Mouse (Mus musculus): ENCODE results near the gene Dusp19. TPM values are rescaled to one million over a fixed set of nuclear protein-coding genes. Genes with fewer than 3 reads are reported as not detected.
A peak's percentile ranks its signal among the peaks of the same experiment; 100 is the strongest.

Dusp19 gene
- total RNA-seq (2015), result 4.6 and 4.7 TPM in 2 replicates
- 1.8 and 3.1 TPM in 2 replicates for total RNA-seq (2017)

DNA sequence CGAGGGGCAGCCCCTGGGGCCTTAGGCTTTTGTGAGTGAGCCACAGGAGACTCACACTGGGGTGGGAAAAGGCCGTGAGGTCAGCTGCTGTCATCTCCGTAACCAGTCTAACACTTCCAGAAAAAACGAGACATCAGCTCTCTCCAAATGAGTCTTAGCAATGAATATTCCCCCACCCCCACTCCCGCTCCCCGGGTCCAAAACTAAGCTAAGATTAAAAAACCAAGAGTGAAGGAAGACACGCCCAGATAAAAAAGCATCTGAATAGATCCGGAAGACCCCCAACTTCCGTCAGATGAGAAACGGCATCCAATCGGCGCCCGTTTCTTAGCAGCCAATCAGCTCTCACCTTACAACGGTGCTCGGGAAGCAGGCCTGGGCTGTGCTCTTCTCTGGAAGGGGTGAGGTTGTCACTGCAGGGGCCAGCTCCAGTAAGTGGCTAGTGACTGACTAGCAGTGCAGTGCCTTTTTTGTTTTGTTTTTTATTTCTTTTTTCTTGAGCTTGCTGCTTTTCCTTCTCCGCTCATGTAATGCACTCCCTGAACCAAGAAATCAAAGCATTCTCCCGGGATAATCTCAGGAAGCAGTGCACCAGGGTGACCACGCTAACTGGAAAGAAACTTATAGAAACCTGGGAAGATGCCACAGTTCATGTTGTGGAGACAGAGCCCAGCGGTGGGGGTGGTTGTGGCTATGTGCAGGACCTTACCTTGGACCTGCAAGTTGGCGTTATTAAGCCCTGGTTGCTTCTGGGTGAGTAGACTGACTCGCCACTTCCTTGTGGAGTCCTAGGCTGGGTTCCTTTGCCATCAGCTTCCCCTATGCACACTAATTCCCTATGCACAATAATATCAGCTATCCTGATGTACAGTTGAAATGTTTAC is at the start of gene Dusp19, which contains the start of gene Nup35:
TSS of gene Dusp19 (plus strand) at position 192 of the 884 bp plus-strand sequence.
TSS of gene Nup35 (plus strand) at position 383 of the 884 bp plus-strand sequence.
- ATAC-seq (ENCODE audit: poor library complexity, severe bottlenecking), result peak; percentile 95

DNA sequence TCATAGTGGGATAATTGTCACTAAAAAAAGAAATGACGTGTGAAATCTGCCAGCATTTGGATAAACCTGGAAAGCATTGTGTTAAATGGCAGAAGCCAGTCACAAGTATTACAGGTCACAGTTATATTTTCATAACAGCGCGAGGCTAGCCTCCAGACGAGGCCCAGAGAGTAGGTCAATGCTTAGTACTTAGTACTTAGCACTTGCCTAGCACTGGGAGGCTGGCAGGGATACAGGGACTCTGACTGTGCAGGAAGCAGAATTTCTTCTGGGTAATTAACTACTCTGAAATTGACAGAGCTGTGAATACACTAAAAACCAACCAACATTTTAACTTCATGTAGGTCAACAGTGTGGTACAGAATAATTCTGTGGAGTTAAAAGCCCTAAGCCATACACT is 49.4 kb upstream of the Dusp19 start:
- ATAC-seq (ENCODE audit: poor library complexity, severe bottlenecking), result no peak

DNA sequence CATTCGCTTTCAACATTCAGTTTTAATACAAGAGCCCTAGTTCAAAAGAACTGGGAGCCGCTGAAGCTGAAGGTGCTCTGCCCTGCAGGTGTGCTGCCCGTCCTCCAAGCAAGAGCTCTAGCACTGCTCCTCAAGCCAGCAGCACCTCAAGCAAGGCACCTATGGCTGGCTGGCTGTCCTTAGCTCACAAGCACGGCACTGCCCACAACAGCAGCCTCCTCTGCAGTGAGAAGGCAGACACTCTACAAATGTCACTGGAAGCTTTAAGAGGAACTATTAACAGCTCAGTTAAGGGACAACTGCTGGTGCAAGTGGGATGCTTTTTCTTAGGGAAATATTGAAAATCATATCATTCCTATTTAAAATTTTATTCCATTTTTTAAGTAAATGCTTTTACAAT is 46.2 kb upstream of the Dusp19 start:
- ATAC-seq (ENCODE audit: poor library complexity, severe bottlenecking), result no peak

DNA sequence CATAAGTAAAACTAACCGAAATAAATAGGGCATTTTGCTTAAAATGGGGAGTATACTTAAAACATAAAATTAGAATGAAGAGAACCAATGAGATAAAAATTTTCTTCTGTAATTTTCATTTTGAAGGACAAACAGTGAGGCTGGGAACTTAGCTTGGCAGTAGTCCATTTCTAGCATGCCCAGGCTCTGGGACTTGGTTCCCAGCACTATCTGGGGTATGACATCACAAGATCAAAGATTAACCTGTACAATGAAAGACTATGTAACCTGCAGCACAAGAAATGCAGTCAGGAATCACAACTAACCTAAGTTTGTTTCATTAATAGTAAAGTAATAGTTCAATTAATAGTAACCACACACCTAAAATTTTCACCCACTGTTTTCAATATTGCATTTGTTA is 39.6 kb upstream of the Dusp19 start:
- ATAC-seq (ENCODE audit: poor library complexity, severe bottlenecking), result no peak

DNA sequence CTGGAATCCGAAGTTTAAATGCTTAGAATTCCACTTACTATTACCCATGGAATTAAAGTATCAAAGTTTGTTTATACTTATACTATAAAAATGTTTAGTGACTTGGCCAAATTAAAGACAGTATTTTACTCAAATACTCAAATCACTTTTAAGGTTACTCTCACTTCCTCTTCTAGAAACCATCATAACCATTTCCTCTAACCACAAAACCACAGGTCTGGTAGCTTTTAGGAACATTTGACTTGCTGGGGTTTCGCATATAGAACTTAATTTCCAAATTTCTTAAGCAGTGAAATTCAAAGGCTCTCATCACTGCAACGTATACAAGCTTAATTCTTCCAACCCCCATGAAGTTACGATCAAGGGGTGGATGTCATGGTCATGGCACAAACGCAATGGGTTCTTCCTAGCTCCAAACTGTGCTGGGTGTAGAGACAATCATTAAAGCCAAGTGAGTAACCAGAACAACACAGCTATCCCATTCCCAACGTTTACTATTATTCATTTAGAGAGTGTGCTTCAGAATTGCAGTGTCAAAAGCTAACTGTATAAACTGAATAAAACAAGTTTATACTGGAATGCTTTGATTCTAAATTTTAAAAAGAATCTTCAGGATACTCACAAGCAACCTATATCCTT is 37.5 kb upstream of the Dusp19 start:
- peak; percentile 68 for ATAC-seq (ENCODE audit: poor library complexity, severe bottlenecking)

DNA sequence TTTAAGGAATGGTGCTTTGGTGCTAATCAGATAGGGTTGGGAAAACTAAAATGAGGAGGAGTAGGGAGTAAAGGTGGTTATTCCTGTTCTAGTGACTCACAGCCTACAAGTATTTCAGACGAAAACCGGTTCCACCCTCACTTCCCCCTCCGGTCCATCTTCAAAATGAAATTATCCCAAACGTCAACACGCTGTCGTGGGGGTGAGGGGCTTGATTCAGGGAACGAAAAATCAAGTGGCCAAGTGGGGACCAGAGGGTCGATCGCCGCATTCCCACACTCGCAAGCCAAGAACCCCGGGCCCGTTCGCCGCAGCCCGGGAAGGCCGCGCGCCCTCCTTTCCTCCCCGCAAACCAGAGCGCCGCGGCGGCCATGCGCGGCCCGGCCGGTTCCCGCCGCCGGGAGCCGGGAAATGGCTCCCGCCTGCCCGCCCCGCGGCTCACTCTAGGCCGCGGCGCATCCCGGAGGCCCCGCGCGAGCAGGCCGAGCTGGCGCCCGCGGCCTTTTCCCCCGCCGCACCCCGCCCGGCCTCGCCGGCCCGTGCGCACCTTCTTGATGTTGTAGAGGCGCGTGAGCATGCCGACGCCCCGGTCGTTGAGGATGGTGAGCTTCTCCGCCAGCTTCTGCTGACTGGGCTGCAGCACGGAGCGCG is 36.4 kb upstream of the Dusp19 start:
- ATAC-seq (ENCODE audit: poor library complexity, severe bottlenecking), result peak; percentile 11

DNA sequence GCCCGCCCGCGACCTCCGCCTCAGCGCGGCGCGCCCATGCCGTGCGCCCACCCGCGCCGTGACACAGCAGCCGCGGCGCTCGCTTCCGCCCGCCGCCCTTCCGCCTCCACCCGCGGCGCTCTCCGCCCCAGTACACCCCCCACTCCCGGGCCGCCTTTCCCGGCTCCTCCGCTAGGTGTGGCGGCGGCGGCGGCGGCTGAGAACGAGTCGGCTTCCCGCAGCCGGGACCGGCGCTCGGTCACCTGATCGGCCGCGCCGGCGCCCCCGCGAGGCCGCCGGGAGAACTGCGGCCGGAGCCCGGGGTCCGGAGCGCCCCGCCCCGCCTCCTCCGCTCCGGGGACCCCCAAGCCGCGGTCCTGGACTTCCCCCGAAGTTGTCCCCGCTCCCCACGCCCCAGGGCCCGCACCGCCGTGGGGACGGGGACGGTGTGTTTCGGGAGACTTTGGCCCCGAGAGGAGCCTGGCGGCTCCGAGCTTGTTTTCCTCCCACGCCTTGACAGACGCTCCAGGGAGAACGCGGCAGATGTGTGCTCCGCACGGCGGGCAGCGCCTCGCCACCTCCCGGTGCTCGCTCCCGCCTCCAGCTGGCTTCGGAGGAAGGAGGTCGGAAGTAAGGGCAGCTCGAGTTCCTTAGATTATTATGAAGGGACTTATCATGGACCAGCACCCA is 35.7 kb upstream of the Dusp19 start, which contains the start of gene Nckap1:
TSS of gene Nckap1 (minus strand) at position 338 of the 669 bp plus-strand sequence.
- peak; percentile 66 for ATAC-seq (ENCODE audit: poor library complexity, severe bottlenecking)

DNA sequence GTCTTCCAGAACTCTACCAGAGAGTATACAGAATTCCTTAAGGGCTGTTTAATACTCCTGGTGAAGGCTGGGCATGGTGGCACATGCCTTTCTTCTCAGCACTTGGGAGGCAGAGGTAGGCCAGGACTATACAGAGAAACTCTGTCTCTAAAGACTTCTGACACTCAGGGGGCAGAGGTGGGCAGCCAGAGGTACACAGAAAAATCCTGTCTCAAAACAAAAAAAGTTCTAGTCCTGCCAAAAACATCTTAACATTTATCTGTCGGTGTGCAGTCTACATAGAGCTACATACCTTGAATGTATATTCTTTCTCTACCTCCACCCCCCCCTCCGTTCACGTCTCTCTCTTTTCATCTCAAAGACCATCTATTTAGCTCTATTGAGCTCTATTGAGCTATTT is 34.5 kb upstream of the Dusp19 start:
- ATAC-seq (ENCODE audit: poor library complexity, severe bottlenecking), result no peak

DNA sequence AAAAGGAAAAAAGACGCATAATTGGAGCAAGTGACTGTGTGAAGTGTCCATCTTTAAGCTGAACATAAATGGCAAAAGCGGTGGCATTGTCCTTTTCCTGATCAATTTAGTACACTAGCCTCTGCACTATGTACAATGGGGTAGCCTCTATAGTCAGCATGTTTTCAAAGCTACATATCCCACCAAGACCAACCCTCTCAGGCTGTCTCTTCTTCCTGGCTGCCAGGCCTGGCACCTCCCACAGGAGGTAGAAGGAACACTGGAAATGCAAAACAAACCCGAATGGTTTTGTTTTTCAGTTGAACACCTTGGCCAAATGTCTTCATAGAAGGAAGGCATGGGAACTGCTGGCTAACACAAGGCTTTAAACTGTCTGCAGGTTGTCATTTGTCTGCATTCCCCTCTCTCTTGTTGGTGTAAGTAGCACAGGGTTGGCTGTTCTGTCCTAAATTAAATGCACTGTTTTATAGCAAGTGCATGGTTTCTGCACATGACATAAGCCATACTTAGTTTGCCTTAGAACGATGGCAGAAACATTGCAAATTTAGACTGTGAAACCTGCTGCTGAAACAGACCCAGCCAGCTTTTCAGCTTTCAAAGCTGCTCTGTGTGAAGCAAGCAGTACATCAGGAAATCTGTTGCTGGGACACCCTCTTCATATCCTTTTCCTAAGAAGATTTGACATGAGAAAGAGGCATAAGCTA is 22.5 kb upstream of the Dusp19 start:
- ATAC-seq (ENCODE audit: poor library complexity, severe bottlenecking), result no peak

DNA sequence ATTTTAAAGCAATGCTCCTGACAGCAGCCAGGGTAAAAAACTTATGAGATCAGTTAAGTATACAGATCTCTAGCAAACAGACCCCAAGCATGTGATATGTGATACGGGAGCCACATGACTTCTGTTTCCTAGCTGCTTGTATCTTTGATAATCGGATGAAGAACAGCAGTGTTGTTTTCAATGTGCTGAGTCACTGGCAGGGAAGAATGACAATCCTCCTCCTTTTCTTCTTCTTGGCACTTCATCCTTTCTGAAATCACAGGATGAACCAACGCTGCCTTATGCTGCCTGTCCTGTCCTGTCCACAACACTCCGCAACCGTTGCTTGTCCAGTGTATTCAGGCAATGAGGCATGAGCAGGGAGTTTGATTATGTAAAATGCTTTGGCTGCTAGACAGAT is 19.9 kb upstream of the Dusp19 start:
- no peak for ATAC-seq (ENCODE audit: poor library complexity, severe bottlenecking)

DNA sequence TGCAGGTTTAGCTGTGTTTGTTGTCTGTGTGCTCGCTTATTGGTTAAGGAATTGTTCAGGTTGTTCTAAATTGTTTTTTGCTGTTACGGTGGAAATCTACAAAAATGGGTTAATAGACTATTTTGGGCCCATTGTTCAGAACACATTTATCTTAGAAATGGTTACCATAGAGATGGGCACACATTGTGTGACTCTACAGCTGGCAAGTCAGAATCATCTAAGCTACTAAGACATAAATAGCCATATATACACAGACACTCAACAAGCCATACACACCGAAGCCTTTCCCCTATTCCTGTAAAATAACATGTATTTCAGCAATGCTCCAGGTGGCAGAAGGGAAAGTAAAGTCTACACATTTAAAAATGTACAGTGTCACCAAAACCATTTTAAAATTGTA is 17.0 kb upstream of the Dusp19 start:
- ATAC-seq (ENCODE audit: poor library complexity, severe bottlenecking), result no peak

DNA sequence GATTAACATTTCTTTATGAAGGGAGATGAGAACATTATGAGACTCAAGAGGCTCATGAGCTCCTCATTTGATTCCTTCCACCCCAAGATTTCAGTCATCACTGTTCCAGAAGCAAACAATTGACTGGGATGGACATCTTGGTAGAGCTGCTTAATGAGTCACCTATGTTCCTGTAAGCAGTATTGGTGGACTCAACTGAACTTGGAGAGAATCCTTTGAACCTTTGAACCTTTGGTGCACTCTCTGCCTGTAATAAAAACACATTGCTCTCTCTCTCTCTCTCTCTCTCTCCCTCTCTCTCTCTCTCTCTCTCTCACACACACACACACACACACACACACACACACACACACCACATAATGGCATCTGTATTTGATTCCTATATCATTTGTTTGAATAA is 16.2 kb upstream of the Dusp19 start:
- no peak for ATAC-seq (ENCODE audit: poor library complexity, severe bottlenecking)

DNA sequence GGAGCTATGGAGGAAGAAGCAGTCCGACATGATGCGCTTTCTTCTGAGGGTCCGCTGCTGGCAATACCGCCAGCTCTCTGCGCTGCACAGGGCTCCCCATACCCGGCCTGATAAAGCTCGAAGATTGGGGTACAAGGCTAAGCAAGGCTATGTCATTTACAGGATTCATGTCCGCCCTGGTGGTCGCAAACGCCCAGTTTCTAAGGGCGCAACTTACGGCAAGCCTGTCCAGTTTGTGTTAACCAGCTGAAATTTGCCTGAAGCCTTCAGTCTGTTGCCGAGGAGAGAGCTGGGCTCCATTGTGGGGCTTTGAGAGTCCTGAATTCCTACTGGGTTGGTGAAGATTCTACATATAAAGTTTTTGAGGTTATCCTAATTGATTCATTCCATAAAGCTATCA is 14.1 kb upstream of the Dusp19 start:
- no peak for ATAC-seq (ENCODE audit: poor library complexity, severe bottlenecking)

DNA sequence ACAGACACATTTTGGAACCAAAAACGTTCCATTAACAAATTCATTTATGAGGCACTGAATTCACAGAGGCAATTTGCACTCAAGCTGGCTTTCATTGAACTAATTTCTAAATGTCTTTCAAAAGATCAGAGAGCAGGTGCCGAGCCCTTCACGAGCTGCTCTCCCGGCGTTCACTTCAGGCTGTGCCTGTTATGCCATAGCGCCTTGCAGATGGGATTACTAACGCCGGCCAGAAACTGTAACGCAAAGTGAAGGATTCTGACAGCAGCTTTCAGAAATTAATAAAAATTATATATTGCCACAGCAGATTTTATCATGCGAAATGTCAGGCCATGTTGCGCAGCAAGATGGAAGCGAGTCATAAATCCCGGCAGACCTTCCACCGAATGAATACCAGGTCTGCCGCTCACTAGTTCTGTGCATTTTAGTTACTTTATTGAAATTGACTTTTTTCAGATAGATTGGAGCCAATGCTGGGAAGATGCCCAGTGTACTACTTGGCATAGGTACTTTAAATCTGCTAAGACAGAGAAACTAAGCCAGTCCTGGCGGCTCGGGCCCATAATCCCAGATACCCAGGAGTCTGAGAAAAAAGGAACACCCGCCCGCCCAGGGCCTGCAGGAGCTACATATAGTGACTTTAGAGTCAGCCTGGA is 12.9 kb upstream of the Dusp19 start:
- no peak for ATAC-seq (ENCODE audit: poor library complexity, severe bottlenecking)

DNA sequence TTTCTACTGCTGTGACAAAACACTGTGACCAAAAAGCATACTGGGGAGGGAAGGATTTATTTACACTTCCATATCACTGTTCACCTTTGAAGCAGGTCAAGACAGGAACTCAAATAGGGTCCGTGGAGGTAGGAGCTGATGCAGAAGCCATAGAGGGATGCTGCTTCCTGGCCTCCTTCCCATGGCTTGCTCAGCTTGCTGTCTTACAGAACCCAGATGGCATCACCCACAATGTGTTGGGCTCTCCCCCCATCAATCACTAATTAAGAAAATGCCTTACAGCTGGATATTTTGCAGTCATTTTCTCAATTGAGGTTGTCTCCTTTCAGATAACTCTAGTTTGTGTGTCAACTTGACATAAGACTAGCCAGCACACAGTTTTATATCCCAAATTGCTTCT is 4.6 kb upstream of the Dusp19 start:
- no peak for ATAC-seq (ENCODE audit: poor library complexity, severe bottlenecking)

DNA sequence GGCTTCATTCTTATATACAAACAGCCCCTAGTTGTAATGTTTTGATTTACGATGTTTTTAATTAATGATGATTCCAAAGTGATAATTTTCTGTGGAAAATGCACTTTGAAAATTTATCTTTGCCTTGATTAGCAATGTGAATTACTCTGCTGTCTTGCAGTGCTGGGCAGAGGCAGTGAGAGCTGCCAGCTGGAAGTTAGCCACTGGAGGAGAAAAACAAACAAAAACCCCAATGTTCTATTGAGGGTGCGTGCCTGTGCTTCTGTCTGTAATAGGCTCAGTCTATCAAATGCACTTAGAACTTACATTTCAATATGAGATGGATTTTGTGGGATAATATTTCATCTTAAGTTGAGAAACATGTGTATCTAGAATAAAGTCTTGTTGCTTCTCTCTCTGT is 4.0 kb upstream of the Dusp19 start:
- ATAC-seq (ENCODE audit: poor library complexity, severe bottlenecking), result no peak

DNA sequence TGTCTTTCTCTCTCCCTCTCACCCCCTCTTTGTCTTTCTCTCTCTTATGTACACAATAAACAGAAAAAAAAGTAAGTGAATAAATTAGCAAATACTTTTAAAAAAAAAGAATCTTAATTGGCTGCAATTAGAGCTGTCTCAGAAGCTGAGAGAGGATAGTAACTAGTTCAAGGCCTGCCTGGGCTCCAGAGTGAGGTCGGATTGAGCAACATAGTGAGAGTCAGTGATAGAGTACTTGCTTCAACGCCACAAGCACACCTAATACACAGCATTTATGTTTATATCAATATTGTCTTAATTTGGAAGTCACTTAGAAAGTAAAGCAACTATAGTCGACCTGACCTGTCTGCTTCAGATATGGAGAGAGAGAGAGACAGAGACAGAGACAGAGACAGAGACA is 2.1 kb downstream of the Dusp19 start:
- no peak for ATAC-seq (ENCODE audit: poor library complexity, severe bottlenecking)

DNA sequence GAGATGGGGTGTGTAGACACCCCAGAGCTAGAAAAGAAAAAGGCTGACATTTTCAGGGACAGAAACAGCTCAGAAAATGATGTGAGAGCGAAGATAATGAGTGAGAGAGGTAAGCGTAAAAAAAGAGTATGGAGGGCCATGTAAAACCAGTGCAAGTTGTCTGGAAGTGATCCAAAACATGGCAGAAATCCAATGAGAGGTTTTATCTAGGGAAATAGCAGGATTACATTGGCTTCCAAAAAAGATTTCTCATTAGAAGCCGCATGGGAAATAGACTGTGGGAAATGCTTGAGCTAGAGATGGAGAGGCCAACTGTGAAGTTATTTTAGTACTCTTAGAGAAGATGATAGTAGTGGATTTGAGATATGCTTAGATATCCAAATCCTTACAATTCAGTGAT is 5.1 kb downstream of the Dusp19 start:
- ATAC-seq (ENCODE audit: poor library complexity, severe bottlenecking), result no peak

DNA sequence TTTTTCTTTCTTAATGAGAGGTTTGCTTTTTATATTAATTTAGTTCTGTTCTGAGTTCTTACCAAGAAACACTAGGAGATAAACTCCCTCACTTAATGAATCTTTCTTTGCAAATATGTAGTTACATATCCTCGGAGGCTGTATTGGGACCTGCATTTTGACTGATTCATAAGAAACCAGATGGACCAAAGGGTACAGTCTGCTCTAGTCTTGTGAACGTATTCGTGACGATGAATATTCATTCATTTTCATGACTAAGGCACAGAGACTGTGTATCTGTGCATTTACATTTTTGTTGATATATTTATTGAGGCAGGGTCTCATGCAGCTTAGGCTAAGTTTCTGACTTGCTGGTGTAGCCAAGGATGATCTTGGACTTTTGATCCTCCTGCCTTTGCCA is 7.7 kb downstream of the Dusp19 start:
- no peak for ATAC-seq (ENCODE audit: poor library complexity, severe bottlenecking)
